ENCODE assay signal across 9 mouse cellular contexts in the genomic region with DNA sequence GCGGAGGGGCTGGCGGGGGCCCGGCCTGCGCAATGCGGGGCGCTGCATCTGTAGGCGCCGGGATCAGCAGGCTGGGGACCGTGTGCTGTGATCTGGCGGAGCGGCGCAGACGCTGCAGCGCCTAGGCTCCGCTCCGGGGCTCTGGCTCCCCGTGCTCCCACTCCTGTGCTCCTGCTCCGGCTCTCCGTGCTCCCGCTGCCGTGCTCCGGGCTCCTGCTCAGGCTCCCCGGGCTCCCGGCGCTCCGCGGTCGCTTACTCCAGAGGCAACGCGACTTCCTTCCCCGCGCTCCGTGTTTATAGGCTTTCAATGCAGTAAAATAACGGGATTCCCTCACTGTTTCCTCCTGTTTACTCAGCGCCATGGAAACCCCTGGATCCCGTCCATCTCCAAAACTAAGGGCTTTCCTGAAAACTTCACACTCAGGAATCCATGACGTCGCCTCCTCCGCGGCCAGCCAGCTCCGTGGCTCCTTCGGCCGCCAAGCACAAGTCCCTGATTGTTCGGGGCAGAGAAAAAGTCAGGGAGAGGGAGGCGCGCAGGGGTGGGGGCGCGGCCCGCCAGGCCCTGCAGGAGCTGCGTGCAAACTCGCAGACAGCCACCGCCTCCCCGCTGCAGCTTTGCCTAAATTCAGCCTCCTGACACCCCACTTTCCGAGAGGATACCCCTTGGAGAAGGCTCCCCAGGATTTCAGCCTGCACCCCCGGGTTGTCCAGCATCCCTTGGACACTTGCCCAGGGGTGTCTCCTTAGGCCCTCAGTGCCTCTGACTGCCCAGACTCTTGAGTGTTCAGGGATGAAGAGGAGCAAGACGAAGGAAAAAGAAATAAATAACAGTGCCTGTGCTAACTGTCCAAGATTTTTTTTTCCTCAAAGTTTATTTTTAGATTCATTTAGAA. TPM values are rescaled to one million over a fixed set of nuclear protein-coding genes. Genes with fewer than 3 reads are reported as not detected.
DNase-seq lines count a peak whose midpoint lies in the region; ATAC-seq lines count a peak whose summit lies in the region.
"Had no signal": no experiment of that assay in that cellular context is flagged by ENCODE, and none has a peak within 500 bp of the region (broad histone marks: within the 10 kb centered on the region; RNA-seq: fewer than 3 reads in every experiment).

Gene Nfatc2 (minus strand): TSS at position 167 of the 896 bp plus-strand sequence.

- H3K27me3 ChIP-seq in hindbrain, embryonic 15.5 days = peaks cover 19% of the 10 kb centered on the region

- H3K9ac ChIP-seq in hindbrain, embryonic 15.5 days = peak within 1 kb of the TSS; percentile 62

- no peaks in the 10 kb centered on the region for H3K36me3 ChIP-seq in hindbrain, embryonic 15.5 days

- DNase-seq in ZHBTc4 (ENCODE audit: low read depth, low spot score) = peak; percentile 77
- peak; percentile 73 to 77 for DNase-seq in cerebellum, postnatal 25 days
- DNase-seq in gastrocnemius, adult 18-20 months (ENCODE audit: low spot score) = peak; percentile 90
- peak; percentile 68 to 73 for DNase-seq in layer of hippocampus, postnatal 36 days
- DNase-seq in lung, postnatal 14 days = peak; percentile 87
- peak; percentile 74 to 80 for DNase-seq in right cerebral cortex, adult 2 months (ENCODE audit: low spot score in 2 of 2)
- no peak for DNase-seq in spleen, adult 18-20 months

- H3K4me2 ChIP-seq in hindbrain, embryonic 15.5 days = peak within 1 kb of the TSS; percentile 97

- no peaks in the 10 kb centered on the region for H3K9me3 ChIP-seq in hindbrain, embryonic 15.5 days

- ATAC-seq in hindbrain, embryonic 15.5 days (ENCODE audit: low FRiP score, low read depth) = peak; percentile 85

- peak within 1 kb of the TSS; percentile 85 for H3K27ac ChIP-seq in hindbrain, embryonic 15.5 days (replicated peaks)

- H3K4me3 ChIP-seq in hindbrain, embryonic 15.5 days = peak within 1 kb of the TSS; percentile 62
- H3K4me3 ChIP-seq: erythroblast, embryonic 14.5 days had no signal

- H3K4me1 ChIP-seq in hindbrain, embryonic 15.5 days (replicated peaks) = peaks cover 35% of the 10 kb centered on the region

- under 1% methylated on average over 56 of the region's 56 CpGs for WGBS in hindbrain, embryonic 15.5 days

RNA-seq across cellular contexts. Expression of gene Nfatc2, which starts in this region (rescaled TPM):
- total RNA-seq in gastrocnemius, adult 18-20 months (2021) = 10 to 100 TPM; 10.1 to 12.8 TPM
- polyA plus RNA-seq in hindbrain, embryonic 15.5 days (2015; fragmentation: Nextera tagmentation; extraction: Ambion mirVana) = 3.8 and 4.6 TPM in 2 replicates
- 10 to 100 TPM; 19.9 to 20.1 TPM for total RNA-seq in layer of hippocampus, postnatal 36 days (2021)
- polyA plus RNA-seq: erythroblast, embryonic 14.5 days had no signal

Comparison
In these comparisons a context has a peak if more than half of its experiments do, and no peak if none do; other contexts are left out.
1. DNase-seq: peak in ZHBTc4 (single experiment), cerebellum, postnatal 25 days (2 of 2), gastrocnemius, adult 18-20 months (single experiment), layer of hippocampus, postnatal 36 days (2 of 2), lung, postnatal 14 days (single experiment) and right cerebral cortex, adult 2 months (2 of 2); none in spleen, adult 18-20 months (0 of 2).